Mouse (Mus musculus) heart, adult 11 months (tissue): ENCODE measurements at regions not wholly inside any gene's neighbourhood (a gene's known extent, or its start where the extent isn't known, plus 50 kb on each side); places are given as distances from the start of the nearest gene placed in this dataset.

ENCODE experiments used
- DNase-seq: peaks from one replicate; pipeline ENCODE4 v3.0.0; 2022

- peak; percentile 80 for DNase-seq
Measured at GRCm38 (mm10) chr2:71694758-71695310, 50.6 kb upstream of the Itga6 start.
